Mouse (Mus musculus): ENCODE data around the gene Trp53inp2. TPM values are rescaled to one million over a fixed set of nuclear protein-coding genes. Genes with fewer than 3 reads are reported as not detected.

Trp53inp2 gene
- total RNA-seq, 2 experiments from 2014 or later = 155 to 158 TPM

DNA sequence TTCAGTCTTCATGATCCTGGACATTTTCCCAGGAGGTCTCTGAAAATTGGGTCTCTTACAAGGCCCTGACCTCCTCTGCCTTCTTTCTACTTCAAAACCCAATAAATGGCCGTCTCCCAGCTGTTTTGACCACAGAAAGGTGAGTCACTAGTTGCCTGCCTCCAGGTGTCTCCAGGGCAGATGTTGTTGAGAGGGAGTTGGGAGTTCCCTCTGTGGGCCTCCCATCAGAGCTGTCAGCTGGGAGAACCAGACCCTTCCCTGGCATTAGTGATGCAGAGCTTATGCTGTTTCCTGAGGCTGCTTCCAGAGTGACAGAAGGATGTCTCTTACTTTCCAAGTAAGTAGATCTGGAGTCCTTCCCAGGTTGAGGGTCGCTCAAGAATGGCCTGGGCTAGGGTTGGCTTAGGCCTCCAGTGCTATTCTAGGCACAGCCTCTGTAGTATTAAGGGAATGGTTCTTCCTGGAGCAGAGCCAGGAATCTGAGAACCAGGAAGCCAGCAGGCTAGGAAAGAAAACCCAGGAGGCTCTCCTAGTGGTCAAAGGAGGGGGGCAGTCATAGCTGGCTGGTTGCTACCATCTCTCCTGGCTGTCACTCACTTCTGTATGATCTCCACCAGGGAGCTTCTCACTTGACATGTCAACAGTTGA is 2.1 kb downstream of the Trp53inp2 start:
- intact Hi-C loops (cut with DNase I) = no loop called here
- no peak for DNase-seq

DNA sequence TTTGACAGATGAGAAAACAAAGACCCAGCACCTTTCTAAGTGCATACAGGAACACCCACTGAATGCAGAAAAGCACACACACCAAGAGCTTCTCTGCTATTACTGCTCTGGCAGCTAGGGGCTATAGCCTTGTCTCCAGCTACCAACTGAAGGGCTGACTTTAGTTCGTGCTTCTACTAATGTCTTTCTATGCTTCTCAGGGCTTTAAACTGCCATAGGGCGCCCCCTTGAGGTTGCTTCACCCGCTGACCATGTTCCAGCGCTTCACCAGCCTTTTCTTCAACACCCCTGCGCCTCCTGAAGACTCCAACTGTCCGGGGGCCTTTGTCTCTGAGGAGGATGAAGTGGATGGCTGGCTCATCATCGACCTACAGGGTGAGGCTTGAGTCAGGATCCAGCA is 4.2 kb downstream of the Trp53inp2 start:
- DNase-seq = peak; percentile 85
- intact Hi-C loops (cut with DNase I) = no loop called here

DNA sequence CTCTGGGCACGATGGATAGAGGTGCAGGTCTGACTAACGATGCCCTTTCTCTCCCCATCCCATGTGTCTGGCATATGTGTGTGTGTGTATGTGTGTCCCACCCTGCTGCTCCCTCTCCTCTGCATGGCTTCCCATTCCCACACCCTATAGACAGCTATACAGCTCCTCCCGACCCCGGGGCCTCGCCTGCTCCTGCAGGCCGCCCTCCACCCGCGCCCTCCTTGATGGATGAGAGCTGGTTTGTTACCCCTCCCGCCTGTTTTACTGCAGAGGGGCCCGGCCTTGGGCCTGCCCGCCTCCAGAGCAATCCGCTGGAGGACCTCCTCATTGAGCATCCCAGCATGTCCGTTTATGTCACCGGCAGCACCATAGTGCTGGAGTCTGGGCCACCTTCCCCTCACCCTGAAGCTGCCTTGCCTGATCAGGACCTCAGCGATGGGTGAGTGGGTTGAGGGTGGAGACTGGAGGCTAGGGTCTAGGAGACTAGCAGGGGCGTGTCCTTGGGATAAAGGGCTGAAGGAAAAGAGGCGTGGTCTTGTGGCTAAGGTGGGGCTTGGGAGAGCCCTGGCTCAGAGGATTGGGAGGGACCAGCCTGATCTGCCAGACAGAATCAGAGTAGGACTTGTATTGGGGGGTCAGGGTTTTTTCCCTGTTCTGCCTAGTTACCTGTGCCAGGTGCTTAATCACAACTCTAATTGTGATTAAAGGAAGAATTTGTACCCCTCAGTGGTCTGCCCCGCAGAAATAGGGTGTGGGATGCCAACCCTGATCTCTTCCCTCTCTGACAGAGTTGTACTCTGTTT is 5.1 kb downstream of the Trp53inp2 start:
- intact Hi-C loops (cut with DNase I) = no loop called here
- no peak for DNase-seq

DNA sequence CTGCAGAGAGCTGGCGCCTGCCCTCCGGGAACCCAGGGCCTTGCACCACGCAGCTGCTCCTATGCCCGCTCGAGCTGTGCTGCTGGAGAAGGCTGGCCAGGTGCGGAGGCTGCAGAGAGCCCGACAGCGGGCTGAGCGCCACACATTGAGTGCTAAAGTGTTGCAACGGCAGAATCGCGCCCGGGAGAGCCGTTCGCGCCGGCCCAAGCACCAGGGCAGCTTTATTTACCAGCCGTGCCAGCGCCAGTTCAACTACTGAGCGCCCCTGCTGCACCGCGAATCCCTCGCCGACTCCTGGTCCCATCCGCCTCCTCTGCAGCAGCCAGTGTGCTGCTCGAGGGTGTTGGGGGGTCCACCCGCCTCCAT is 5.7 kb downstream of the Trp53inp2 start:
- peak; percentile 11 for DNase-seq
- intact Hi-C loops (cut with DNase I) = no loop called here

DNA sequence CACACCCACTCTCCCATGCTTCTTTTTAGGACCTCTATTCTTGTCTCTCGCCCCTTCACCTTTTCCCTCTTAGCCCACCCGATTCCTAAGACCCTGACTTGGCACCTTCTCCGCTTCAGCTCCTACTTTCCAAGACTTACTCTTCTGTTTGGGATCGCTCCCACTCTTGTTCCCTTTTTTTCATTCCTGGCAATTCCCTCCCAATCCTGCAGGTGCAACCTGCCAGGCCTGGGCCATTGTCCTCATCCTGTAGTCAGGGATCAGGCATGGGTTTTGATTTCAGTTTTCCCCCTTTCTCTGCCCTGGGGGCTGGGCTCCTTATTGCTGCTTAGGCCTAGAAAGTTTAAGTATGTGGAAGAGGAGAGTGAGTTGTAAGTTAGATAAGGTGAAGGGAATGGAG is 6.2 kb downstream of the Trp53inp2 start:
- DNase-seq = no peak
- intact Hi-C loops (cut with DNase I) = no loop called here

DNA sequence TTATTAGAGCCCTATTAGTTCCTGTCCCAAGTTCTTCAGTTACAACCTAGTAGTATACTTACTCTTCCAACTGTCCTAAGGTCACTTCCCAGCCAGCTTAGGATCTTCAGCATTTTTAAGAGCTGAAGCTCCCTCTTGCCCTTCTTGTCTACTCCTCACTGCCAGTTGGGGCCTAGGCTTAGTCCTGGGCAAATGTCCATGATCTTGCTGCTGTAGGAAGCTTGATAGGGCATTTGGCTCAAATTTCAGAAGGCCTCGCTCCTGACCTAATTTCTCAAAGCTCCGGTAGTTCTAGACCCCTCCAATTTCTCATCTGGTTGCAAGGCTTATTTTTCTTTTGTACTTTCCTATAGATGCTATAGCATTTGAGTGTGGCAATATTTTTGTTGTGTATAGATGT is 7.7 kb downstream of the Trp53inp2 start:
- intact Hi-C loops (cut with DNase I) = no loop called here
- no peak for DNase-seq

DNA sequence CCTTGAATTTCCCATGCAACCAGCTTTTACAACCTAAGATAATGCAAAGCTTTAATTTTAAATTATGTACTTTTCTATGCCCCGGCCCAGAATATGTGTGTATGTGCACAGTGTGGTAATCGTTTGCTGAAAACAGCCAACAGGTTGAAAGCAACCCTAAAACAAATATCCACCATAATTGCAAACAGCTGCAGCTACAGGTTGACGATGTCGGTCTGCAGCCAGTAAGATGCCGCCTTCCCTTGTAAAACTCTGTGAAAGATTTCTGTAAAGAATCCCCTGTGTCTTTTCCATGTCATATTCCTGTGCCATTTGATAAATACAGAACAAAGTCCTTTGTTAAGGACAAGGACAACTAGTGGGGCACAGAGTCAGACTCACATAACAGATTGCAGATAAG is 13.7 kb downstream of the Trp53inp2 start:
- intact Hi-C loops (cut with DNase I) = no loop called here
- DNase-seq = no peak

DNA sequence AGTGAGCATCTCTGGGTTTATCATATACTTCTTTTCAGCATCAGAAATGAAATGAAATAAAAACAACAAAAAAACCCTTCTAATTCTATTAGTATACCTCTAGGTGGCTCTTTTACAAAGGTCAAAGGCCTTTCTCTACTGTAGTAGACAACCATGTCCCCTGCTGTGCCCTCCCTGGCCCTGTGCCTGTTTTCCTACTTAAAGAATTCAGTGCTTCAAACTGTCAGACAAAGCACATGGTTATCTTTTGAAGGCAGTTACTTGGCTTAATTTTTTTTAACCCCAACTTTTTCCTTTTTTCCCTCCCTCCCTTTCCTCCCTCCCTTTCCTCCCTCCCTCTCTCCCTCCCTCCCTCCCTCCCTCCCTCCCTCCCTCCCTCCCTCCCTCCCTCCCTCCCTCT is 19.4 kb downstream of the Trp53inp2 start:
- intact Hi-C loops (cut with DNase I) = no loop called here

DNA sequence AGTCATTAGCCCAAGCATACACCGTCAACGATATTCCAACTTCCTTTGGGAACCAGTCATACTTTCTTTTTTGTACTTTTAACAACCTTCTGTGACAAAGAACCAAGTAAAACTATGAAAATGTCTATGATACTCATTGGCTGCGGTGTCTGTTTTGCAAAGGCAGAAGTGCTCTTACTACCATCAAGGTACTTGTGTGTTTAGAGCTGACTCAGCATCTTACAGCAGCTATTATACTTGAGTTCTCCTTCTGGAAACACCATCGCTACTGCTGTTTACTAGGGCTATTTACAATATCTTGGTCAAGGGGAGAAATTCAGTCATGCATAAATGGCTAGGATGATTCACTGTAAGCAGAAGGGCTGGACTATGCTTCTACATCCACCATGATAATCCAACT is 21.1 kb downstream of the Trp53inp2 start:
- no peak for DNase-seq
- intact Hi-C loops (cut with DNase I) = no loop called here

More for the DNA sequence above, 19.4 kb downstream of the Trp53inp2 start:
- DNase-seq = peak; percentile 55

DNA sequence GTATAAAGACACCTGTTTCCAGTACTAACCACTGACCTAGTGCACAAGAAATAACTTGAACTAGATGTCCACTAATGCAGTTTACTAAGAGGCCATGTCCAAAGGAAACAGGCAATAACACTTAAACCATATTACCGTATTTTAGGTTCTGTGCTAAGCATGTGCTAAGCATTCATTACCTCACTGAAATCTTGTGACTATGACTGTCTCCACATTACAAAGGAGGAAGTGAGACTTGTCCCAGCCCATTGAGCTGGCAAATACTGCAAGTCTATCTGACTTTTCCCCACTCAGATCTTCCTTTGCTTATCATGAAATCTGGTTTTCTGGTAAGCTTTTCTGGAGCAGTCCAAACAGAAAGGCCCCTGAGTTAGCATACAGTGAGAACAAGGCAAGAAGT is 23.8 kb downstream of the Trp53inp2 start:
- no peak for DNase-seq

DNA sequence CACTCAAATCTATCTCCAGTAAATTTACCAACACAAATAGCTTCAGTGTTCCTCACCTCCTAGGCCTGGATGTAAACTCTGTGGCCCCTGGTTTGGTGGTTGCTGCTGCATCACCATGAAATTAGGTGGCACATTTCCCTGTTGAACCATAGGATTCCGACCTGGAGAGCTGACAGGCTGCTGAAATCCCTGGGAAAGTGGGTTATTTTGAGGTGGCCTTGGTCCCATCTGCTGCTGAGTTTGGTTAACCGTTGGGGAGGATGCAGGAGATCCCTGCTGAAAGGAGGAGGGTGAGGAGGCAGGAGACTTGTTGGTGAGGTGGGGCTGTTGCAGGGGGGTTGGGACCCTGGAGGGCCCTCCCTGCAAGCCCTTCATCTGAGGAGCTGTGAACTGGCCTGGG is 40.1 kb downstream of the Trp53inp2 start:
- intact Hi-C loops (cut with DNase I) = no loop called here
- no peak for DNase-seq

More for the DNA sequence above, 23.8 kb downstream of the Trp53inp2 start:
- intact Hi-C loops (cut with DNase I) = no loop called here

DNA sequence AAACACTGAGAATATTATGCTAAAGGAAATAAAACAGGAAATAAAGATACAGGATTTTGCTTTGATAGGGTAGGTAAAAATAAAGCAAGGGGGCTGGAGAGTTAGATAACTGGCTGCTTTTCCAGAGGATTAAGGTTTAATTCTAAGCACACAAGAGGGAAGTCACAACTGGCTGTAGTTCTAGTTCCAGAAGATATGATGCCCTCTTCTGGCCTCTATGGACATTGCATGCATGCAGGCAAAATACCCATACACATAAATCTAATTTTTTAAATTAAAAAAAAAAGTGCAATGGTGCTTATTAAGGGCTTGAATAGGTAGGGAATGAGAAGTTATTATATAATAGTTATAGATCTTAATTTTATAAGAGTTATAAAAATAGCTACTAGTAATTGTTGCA is 55.6 kb downstream of the Trp53inp2 start:
- no peak for DNase-seq
- intact Hi-C loops (cut with DNase I) = no loop called here

Small RNA genes within 50 kb of the gene (microRNA-seq; reads per million reads assigned to microRNA genes)
- not detected for gene Mir695

Other genes starting within 250 kb of the Trp53inp2 start
- 10 to 100 TPM; 39.0 to 43.4 TPM for gene Itch, start 247.6 kb upstream of the Trp53inp2 start, total RNA-seq (2021)
- 100 to 1,000 TPM; 348 to 360 TPM for gene Dynlrb1, start 144.5 kb upstream of the Trp53inp2 start, total RNA-seq (2021)
- gene Map1lc3a, start 104.8 kb upstream of the Trp53inp2 start, total RNA-seq (2021) = 100 to 1,000 TPM; 362 to 374 TPM
- gene Pigu, start 23.6 kb upstream of the Trp53inp2 start, total RNA-seq (2021) = 10 to 100 TPM; 34.6 to 38.6 TPM
- 10 to 100 TPM; 99.3 to 99.9 TPM for gene Ncoa6, start 92.8 kb downstream of the Trp53inp2 start, total RNA-seq (2021)
- gene Acss2, start 136.9 kb downstream of the Trp53inp2 start, total RNA-seq (2021) = 10 to 100 TPM; 26.3 to 27.6 TPM
- gene Ggt7, start 137.2 kb downstream of the Trp53inp2 start, total RNA-seq (2021) = 10 to 100 TPM; 71.6 to 78.0 TPM
- gene Gss, start 211.8 kb downstream of the Trp53inp2 start, total RNA-seq (2021) = 10 to 100 TPM in 1 of 2 experiments, 1 to 10 TPM in 1; 9.4 to 11.9 TPM
- gene Myh7b, start 230.2 kb downstream of the Trp53inp2 start, total RNA-seq (2021) = 1 to 10 TPM; 1.2 to 3.6 TPM

Measured in left cerebral cortex, postnatal 4 days (tissue).